ENCODE assay signal across 8 mouse cellular contexts in the genomic region with DNA sequence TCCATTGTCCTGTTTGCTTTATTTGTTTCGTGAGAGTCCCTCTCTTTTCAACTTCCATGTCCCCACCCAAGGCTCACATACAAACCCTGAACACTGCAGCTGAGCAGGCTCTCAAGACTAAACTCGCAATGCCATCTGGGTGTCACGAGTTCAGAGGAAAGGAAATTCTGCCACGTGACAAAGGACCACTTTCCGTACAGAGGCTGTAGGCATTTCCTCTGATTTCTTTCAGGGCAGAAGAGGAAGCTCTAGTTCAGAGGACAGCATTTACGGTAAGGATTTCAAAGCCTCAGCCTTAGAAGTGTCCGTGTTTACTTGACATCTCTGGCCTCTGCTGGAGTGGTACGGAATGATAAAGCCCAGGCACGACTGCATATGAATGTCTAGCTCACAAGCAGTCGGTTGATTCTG. TPM values are rescaled to one million over a fixed set of nuclear protein-coding genes. Genes with fewer than 3 reads are reported as not detected.
DNase-seq lines count a peak whose midpoint lies in the region; ATAC-seq and TF ChIP-seq lines count a peak whose summit lies in the region.

No protein-coding gene starts in this region.

- ATAC-seq in monocyte, adult 5-6 weeks (replicated peaks; ENCODE audit: insufficient number of reproducible peaks, low FRiP score, low TSS enrichment, poor library complexity, severe bottlenecking), result peak; percentile 62

- H3K9ac ChIP-seq in heart, adult 2 months (ENCODE audit: low read depth, low read length), result no peak overlapping the region

- peaks cover 14% of the 10 kb centered on the region for H3K36me3 ChIP-seq in heart, adult 2 months (ENCODE audit: control insufficient read depth, insufficient read depth, low read length)
- H3K36me3 ChIP-seq in embryonic facial prominence, embryonic 10.5 days (replicated peaks), result 0 out of 2 replicates have a peak, but pooled peaks cover 3% of the 10 kb centered on the region

- DNase-seq in heart, adult 2 months, result peak in 1 of 2 experiments; percentile 75
- no peak for DNase-seq in heart, postnatal 25 days (ENCODE audit: low spot score)
- DNase-seq in embryonic facial prominence, embryonic 10.5 days (ENCODE audit: low spot score), result no peak
- peak; percentile 61 for DNase-seq in kidney, postnatal 14 days
- no peak for DNase-seq in right cerebral cortex, postnatal 25 days
- no peak for DNase-seq in layer of hippocampus, adult 18-20 months (ENCODE audit: low spot score in 2 of 2)
- DNase-seq in gastrocnemius, postnatal 14 days, result no peak

- no peak for TF ChIP-seq EP300 in heart, adult 2 months (IDR thresholded peaks at IDR 0.05; ENCODE audit: insufficient read depth, low read depth, low read length)

- WGBS in heart, adult 2 months, result 36% methylated on average over 10 of the region's 10 CpGs
- 41% methylated on average over 10 of the region's 10 CpGs for WGBS in embryonic facial prominence, embryonic 10.5 days

- TF ChIP-seq POLR2A in heart, adult 2 months (IDR thresholded peaks at IDR 0.05; ENCODE audit: insufficient read depth, low read depth, low read length), result no peak

- no peaks in the 10 kb centered on the region for H3K9me3 ChIP-seq in embryonic facial prominence, embryonic 10.5 days

- H3K79me2 ChIP-seq in heart, adult 2 months (replicated peaks; ENCODE audit: control insufficient read depth, insufficient read depth, low read length), result 0 out of 2 replicates have a peak, but pooled peaks cover 2% of the 10 kb centered on the region

- peak overlapping the region; percentile 61 for H3K27ac ChIP-seq in heart, adult 2 months
- peak overlapping the region; percentile 52 for H3K27ac ChIP-seq in embryonic facial prominence, embryonic 10.5 days (replicated peaks)

- H3K27me3 ChIP-seq in heart, adult 2 months (ENCODE audit: control insufficient read depth, insufficient read depth, low read length), result no peaks in the 10 kb centered on the region
- H3K27me3 ChIP-seq in embryonic facial prominence, embryonic 10.5 days (replicated peaks; ENCODE audit: low read depth, poor library complexity, severe bottlenecking), result no peaks in the 10 kb centered on the region

- H3K4me3 ChIP-seq in heart, adult 2 months, result no peak overlapping the region
- H3K4me3 ChIP-seq in embryonic facial prominence, embryonic 10.5 days, result no peak overlapping the region

- H3K4me1 ChIP-seq in heart, adult 2 months (ENCODE audit: control insufficient read depth, insufficient read depth, low read length), result peaks cover 28% of the 10 kb centered on the region
- H3K4me1 ChIP-seq in embryonic facial prominence, embryonic 10.5 days, result peaks cover 40% of the 10 kb centered on the region

- intact Hi-C loops in heart, adult 2 months (cut with DNase I), result no loop called here
- intact Hi-C loops in heart, postnatal 25 days (cut with DNase I), result no loop called here
- intact Hi-C loops in gastrocnemius, postnatal 14 days (cut with DNase I; ENCODE audit: low total_unique reads), result no loop called here

- no peak for TF ChIP-seq CTCF in heart, adult 2 months (IDR thresholded peaks at IDR 0.05)

RNA-seq across cellular contexts. Expression of a gene that starts 29.9 kb away (rescaled TPM):
- total RNA-seq in heart, adult 2 months (2021), result 10 to 100 TPM; 32.5 to 36.3 TPM
- polyA plus RNA-seq in heart, adult 2 months (2012; rRNA removed), result 23.8 and 32.7 TPM in 2 replicates
- total RNA-seq in heart, postnatal 25 days (2021), result 10 to 100 TPM; 35.7 to 37.0 TPM
- polyA plus RNA-seq in embryonic facial prominence, embryonic 10.5 days (2016; fragmentation: Nextera tagmentation; extraction: Ambion mirVana), result 8.6 and 9.2 TPM in 2 replicates
- total RNA-seq in monocyte, adult 5-6 weeks (2017), result 87.0 to 88.7 TPM (median 88.0 TPM) in 3 replicates
- 10 to 100 TPM in 1 of 2 experiments, 1 to 10 TPM in 1; 9.6 to 11.2 TPM for total RNA-seq in layer of hippocampus, adult 18-20 months (2021)
- 10 to 100 TPM; 29.9 to 36.5 TPM for total RNA-seq in gastrocnemius, postnatal 14 days (2021)
